Mouse (Mus musculus): ENCODE data around the gene Acot11. TPM values are rescaled to one million over a fixed set of nuclear protein-coding genes. Genes with fewer than 3 reads are reported as not detected.
A peak's percentile ranks its signal among the peaks of the same experiment; 100 is the strongest.
"Not testable (repeated sequence)": the region's sequence is repeated elsewhere in the genome, so short reads cannot be mapped to it uniquely, and the experiment has no call there.

The Acot11 gene
- total RNA-seq, 2 experiments from 2014 or later = 43.0 to 51.2 TPM

DNA sequence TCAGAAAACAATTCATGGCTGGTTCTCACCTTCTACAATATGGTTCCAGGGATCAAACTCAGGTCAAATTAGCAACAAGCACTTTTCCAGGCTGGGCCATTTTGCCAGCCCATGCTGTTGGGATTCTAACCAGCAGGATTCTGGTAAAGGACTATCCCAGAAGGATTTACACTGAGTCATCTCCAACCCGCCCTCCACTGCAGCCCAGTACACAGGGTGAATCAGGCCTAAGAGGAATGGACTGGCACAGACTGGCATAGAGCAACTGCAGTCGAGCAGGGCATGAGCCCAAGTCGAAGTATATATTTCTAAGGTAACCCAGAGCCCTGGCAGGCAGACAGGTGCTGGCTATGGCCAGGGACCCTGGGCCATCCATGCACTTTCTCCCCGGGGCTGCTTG, 12.2 kb upstream of the Acot11 start:
- intact Hi-C loops (cut with DNase I) = no loop called here
- DNase-seq (ENCODE audit: low spot score in 2 of 2) = no peak

GRCm38 (mm10) chr4:106815396-106816324, 10.9 kb upstream of the Acot11 start:
- intact Hi-C loops (cut with DNase I) = no loop called here
- DNase-seq (ENCODE audit: low spot score in 2 of 2) = no peak

GRCm38 (mm10) chr4:106811162-106811561, 6.4 kb upstream of the Acot11 start:
- intact Hi-C loops (cut with DNase I) = no loop called here
- DNase-seq (ENCODE audit: low spot score in 2 of 2) = no peak

DNA sequence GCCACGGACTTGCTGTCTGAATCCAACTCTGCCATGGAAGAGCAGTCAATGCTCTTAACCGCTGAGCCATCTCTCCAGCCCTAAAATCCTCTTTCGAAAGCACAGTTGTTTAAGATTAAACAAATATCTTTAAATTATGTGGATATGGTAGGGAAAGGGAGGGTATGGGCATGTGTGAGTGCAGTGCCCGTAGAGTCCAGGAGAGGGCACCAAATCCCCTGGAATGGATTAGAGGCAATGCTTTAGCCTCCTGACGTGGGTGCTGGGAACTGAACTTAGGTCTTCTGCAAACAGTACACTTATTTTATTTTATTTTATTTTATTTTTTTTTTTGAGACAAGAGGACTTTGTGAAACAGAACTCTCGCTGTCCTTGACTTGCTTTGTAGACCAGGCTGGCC, 5.2 kb upstream of the Acot11 start:
- intact Hi-C loops (cut with DNase I) = no loop called here
- DNase-seq (ENCODE audit: low spot score in 2 of 2) = no peak

DNA sequence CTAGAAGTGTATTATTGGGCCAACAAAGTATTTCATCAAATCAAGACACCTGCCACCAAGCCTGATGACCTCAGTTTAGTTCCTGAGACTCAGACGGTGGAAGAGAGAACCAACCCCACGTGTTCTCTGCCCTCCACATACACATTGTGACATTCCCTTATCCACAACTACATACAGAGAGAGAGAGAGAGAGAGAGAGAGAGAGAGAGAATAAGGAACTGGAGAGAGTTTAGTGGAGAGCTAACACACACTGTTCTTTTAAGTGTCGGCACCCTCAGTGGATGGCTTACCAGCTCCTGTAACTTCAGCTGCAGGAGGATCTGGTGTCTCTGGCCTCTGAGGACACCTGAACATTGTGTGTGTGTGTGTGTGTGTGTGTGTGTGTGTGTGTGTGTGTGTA, 2.5 kb upstream of the Acot11 start:
- intact Hi-C loops (cut with DNase I) = no loop called here
- no peak for DNase-seq (ENCODE audit: low spot score in 2 of 2)

DNA sequence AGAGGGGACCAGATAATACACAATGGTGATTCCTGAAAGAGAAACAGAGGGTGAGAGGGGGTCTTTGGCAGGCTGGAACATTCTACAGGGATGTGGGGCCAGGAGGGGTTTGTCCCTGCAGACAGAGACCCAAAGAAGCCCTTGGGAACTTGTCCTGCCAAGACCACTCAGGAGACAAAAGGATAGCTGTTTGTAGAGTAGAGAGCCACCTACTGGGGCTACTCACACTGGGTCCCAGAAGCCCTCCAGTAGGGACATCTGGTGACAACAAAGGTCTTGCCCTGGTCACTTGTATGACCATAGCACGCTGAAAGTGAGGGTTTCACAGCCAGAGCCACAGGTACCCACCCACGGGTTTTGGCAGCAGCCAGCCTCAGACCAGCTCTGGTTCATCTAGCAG, 1.1 kb upstream of the Acot11 start:
- DNase-seq (ENCODE audit: low spot score in 2 of 2) = no peak
- intact Hi-C loops (cut with DNase I) = no loop called here

DNA sequence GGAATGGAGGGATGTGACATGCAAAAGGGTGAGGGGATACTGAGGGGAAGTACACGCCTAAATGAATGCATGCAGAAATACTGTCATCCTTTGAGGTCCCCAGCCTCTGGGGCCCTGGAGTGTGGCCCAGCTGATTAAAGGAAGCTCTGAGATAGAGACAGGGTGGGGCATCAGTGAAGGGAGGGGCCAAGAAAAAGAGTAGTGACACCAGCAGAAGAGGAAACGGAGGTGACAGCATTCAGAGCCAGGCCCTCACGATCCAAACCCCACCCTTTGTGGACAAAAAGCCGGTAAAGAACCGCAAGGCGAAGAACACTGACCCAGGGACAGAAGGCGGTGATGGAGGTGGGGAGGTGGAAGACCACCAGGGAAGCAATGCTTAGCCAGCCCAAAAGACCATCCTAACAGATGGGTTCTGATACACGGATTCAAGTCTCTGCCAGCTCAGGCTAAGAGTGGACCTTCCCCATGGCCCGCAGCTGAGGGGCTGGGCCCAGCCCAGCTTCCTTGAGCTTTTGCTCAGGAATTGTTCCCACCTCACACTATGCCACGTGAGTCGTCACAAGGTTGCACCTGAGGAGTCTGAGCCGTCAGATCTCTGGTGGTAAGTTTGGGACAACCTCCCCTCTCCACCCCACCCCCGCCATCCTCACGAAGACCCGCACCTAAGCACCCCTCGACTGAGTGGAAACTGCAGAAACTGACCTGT, 443 bp downstream of the Acot11 start:
- no peak for DNase-seq (ENCODE audit: low spot score in 2 of 2)
- intact Hi-C loops (cut with DNase I) = no loop called here

DNA sequence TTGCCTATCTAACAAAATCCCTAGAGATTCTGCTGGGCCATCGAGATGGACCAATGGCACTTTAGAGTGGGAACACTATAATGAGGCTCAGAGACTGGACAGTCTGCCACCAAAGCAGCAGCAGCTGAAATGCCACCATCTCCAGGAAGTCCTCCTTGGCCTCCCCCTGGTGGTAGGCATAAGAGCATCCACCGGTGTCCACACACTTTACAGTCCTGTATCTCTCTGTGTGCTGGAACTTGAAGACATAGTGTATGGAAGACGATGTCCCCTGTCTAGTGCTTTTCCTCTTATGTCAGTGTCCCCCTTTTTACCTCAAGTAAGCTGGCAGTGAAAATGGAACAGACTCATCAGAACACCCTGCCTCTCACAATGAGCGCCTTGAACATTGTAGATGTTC, 1.0 kb downstream of the Acot11 start:
- intact Hi-C loops (cut with DNase I) = no loop called here
- DNase-seq (ENCODE audit: low spot score in 2 of 2) = no peak

GRCm38 (mm10) chr4:106799772-106800336, 4.9 kb downstream of the Acot11 start:
- intact Hi-C loops (cut with DNase I) = no loop called here
- DNase-seq (ENCODE audit: low spot score in 2 of 2) = peak; percentile 47 to 70

GRCm38 (mm10) chr4:106798908-106799546, 5.8 kb downstream of the Acot11 start:
- intact Hi-C loops (cut with DNase I) = no loop called here
- DNase-seq (ENCODE audit: low spot score in 2 of 2) = peak in 1 of 2 experiments; percentile 45

GRCm38 (mm10) chr4:106795289-106795688, 9.5 kb downstream of the Acot11 start:
- intact Hi-C loops (cut with DNase I) = no loop called here
- no peak for DNase-seq (ENCODE audit: low spot score in 2 of 2)

GRCm38 (mm10) chr4:106794247-106794646, 10.6 kb downstream of the Acot11 start:
- DNase-seq (ENCODE audit: low spot score in 2 of 2) = no peak
- intact Hi-C loops (cut with DNase I) = no loop called here

DNA sequence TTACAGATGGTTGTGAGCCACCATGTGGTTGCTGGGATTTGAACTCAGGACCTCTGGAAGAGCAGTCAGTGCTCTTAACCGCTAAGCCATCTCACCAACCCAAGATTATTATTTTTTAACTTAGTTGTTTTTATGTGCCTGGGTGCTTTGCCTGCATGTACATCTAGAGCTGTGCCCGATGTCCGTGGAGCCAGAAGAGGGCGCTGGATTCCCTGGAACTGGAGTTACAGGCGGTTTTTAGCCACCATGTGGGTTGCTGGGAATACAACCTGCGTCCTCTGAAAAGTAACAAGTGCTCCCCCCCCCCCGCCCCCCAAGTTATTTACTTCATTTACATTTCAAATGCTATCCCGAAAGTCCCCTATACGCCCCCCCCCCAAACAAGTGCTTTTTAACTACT, 11.0 kb downstream of the Acot11 start:
- intact Hi-C loops (cut with DNase I); DNase-seq (ENCODE audit: low spot score in 2 of 2): not testable (repeated sequence)

GRCm38 (mm10) chr4:106792276-106792675, 12.5 kb downstream of the Acot11 start:
- intact Hi-C loops (cut with DNase I) = no loop called here
- no peak for DNase-seq (ENCODE audit: low spot score in 2 of 2)

GRCm38 (mm10) chr4:106790938-106791337, 13.9 kb downstream of the Acot11 start:
- no peak for DNase-seq (ENCODE audit: low spot score in 2 of 2)
- intact Hi-C loops (cut with DNase I) = no loop called here

DNA sequence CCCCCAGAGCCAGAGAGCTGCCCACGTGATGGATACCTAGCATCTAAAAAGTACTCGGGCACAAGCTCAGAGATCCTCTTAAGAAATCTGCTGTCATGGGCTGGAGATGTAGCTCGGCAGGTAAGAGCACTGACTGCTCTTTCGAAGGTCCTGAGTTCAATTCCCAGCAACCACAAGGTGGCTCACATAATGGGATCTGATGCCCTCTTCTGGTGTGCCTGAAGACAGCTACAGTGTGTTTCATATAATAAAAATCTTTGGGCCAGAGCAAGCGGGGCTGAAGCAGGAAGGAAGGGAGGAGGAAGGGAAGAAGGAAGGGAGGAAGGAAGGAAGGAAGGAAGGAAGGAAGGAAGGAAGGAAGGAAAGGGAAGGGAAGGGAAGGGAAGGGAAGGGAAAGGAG, 14.6 kb downstream of the Acot11 start:
- intact Hi-C loops (cut with DNase I); DNase-seq (ENCODE audit: low spot score in 2 of 2): not testable (repeated sequence)

DNA sequence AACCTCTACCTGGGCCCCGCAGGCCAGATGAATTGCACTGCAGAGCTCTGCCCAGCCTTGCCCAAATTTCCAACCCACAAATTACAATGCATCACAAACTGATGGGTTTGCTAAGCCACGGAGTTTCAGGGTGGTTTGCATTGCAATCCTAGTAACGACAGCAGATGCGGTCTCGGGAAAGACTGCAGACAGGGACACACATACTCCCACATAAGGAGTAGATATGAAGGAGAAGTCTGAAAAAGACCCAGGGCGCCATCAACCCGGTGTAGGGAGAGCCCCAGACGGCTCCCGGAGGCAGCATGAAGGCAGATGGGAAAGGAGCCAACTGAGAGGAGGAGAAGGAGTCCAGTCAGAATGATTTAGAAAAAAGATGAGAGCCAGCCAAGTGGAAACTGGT, 15.1 kb downstream of the Acot11 start:
- intact Hi-C loops (cut with DNase I) = no loop called here
- DNase-seq (ENCODE audit: low spot score in 2 of 2) = peak; percentile 45 to 59

DNA sequence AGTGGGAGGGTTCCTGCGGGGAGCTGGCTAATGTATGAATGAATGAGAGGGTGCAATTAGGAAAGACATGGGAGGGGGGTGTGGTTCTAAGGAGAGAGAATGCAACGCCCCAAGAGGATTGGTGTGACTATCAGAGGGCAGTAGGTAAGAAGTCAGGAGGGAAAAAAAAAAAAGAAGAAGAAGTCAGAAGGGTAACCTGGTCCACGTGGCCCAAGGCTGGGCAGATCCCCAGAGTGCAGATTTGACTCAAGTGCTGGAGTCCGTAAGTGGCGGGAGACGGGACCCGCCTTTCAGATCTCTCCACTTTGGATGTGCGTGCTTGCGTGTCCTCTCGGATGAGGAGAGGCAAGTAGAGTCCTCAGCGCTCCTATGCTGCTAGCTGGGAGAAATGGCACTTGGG, 16.2 kb downstream of the Acot11 start:
- DNase-seq (ENCODE audit: low spot score in 2 of 2) = no peak
- intact Hi-C loops (cut with DNase I) = no loop called here

- intact Hi-C loops (cut with DNase I) = no loop called here
- peak; percentile 37 to 45 for DNase-seq (ENCODE audit: low spot score in 2 of 2)
These were observed 17.0 kb downstream of the Acot11 start for GRCm38 (mm10) chr4:106787830-106788229.
